Mouse (Mus musculus) limb, embryonic 11.5 days (tissue): ENCODE measurements around the gene Mapk1. TPM values are rescaled to one million over a fixed set of nuclear protein-coding genes. Genes with fewer than 3 reads are reported as not detected.

Experiments
- ATAC-seq: fragments of 200-750 bp; cut with Nextera tagmentation; 2 replicates; pipeline ENCODE4 v1.8.0; 2017; ENCODE audit warnings: low read depth; ENCODE audit not compliant: insufficient number of reproducible peaks, low FRiP score, low TSS enrichment
- DNase-seq: peaks from one replicate; pipeline ENCODE4 v3.0.0-alpha.2; 2015; ENCODE audit warnings: low spot score
- H3K27ac ChIP-seq: fragments of 300-500 bp; sonication (generic); replicated peaks from 2 replicates; pipeline ENCODE4 v1.5.1; 2014; ENCODE audit warnings: low read depth, mild to moderate bottlenecking, low read length
- H3K27me3 ChIP-seq: fragments of 300-500 bp; sonication (generic); 2 replicates; pipeline ENCODE4 v1.6.1; 2014; ENCODE audit warnings: mild to moderate bottlenecking, low read length, mixed read lengths; ENCODE audit not compliant: control insufficient read depth, insufficient read depth
- H3K36me3 ChIP-seq: fragments of 300-500 bp; sonication (generic); 2 replicates; pipeline ENCODE4 v1.6.1; 2014; ENCODE audit warnings: mild to moderate bottlenecking, low read length, moderate library complexity, mixed read lengths; ENCODE audit not compliant: control insufficient read depth, insufficient read depth
- H3K4me1 ChIP-seq: fragments of 300-500 bp; sonication (generic); 2 replicates; pipeline ENCODE4 v1.6.1; 2014; ENCODE audit warnings: low read length, mixed read lengths; ENCODE audit not compliant: control insufficient read depth, insufficient read depth
- H3K4me2 ChIP-seq: fragments of 300-500 bp; sonication (generic); 2 replicates; pipeline ENCODE4 v1.6.1; 2014; ENCODE audit warnings: low read depth, mild to moderate bottlenecking, moderate library complexity; ENCODE audit not compliant: severe bottlenecking
- H3K4me3 ChIP-seq: fragments of 300-500 bp; sonication (generic); 2 replicates; pipeline ENCODE4 v1.5.1; 2014; ENCODE audit warnings: low read depth, low read length
- H3K9ac ChIP-seq: fragments of 300-500 bp; sonication (generic); 2 replicates; pipeline ENCODE4 v1.6.1; 2014; ENCODE audit warnings: mild to moderate bottlenecking, low read length
- H3K9me3 ChIP-seq: fragments of 300-500 bp; sonication (generic); 2 replicates; pipeline ENCODE4 v1.6.1; 2016; ENCODE audit warnings: low read length; ENCODE audit not compliant: control insufficient read depth
- WGBS: fragments of 180-500 bp; shearing (Covaris S2); extraction: QIAGEN DNeasy Blood & Tissue Kit; methylation state at CpG from one replicate; pipeline ENCODE4 v1.1.7; 2014; 5-methylcytosine and 5-hydroxymethylcytosine counted together
- polyA plus RNA-seq: library from polyadenylated mRNA; unstranded; fragments of >200 nt; fragmentation: Nextera tagmentation; extraction: Ambion mirVana; gene quantifications from 2 replicates; pipeline ENCODE4 v1.2.1, GENCODE M21; 2014

Mapk1 gene
- polyA plus RNA-seq, 1 experiment from 2014 or later, result 172 TPM

DNA sequence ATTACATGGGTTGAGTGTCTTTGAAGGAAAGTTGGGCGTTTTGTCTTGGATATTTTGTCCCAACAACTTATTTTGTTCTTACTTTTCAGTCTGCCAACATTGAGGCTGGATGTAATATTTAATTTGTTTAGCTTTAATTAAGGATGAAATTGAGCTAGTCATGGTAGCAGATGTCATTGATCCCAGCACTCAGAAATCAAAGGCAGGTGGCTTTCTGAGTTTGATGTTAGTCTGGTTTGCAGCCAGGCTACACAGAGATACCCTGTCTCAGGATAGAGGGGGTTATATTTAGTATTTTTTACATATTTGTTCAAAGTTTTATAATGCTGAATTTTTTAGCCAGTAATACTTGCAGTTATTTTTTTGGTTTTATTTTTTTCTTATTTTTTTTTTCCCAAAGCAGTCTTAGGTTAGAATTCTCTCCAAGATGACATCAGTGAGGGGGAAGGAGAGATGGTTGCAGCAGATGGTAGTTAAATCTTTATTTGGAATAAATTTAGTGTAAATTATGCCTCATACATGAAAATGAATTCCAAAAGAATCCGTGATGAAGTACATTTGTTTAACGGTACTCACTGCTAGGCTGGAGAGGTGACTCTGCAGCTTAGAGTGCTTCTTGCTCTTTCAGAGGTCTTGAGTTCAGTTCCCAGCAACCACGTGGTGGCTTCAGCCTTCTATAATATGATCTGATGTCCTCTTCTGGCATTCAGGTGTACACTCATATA lies 47.0 kb downstream of the Mapk1 start:
- H3K4me2 ChIP-seq, result no peak overlapping the region
- H3K36me3 ChIP-seq, result no peaks in the 10 kb centered on the region; the same call in 1 of the 2 replicates
- ATAC-seq, result no peak
- H3K27ac ChIP-seq, result no peak overlapping the region
- DNase-seq, result no peak
- H3K9me3 ChIP-seq, result no peaks in the 10 kb centered on the region
- no peak overlapping the region for H3K9ac ChIP-seq
- no peak overlapping the region for H3K4me3 ChIP-seq
- no peaks in the 10 kb centered on the region for H3K27me3 ChIP-seq
- WGBS, result 89% methylated on average over 4 of the region's 4 CpGs
- no peaks in the 10 kb centered on the region for H3K4me1 ChIP-seq

GRCm38 (mm10) chr16:17033754-17034153 lies 50.6 kb downstream of the Mapk1 start:
- no peak for ATAC-seq
- no peaks in the 10 kb centered on the region for H3K4me1 ChIP-seq
- H3K9me3 ChIP-seq, result no peaks in the 10 kb centered on the region
- no peaks in the 10 kb centered on the region for H3K27me3 ChIP-seq
- H3K36me3 ChIP-seq, result peaks cover 5% of the 10 kb centered on the region; the same call in 1 of the 2 replicates
- H3K4me2 ChIP-seq, result no peak overlapping the region
- WGBS, result 97% methylated on average over 2 of the region's 2 CpGs
- DNase-seq, result no peak
- H3K27ac ChIP-seq, result no peak overlapping the region
- H3K9ac ChIP-seq, result no peak overlapping the region
- H3K4me3 ChIP-seq, result no peak overlapping the region

DNA sequence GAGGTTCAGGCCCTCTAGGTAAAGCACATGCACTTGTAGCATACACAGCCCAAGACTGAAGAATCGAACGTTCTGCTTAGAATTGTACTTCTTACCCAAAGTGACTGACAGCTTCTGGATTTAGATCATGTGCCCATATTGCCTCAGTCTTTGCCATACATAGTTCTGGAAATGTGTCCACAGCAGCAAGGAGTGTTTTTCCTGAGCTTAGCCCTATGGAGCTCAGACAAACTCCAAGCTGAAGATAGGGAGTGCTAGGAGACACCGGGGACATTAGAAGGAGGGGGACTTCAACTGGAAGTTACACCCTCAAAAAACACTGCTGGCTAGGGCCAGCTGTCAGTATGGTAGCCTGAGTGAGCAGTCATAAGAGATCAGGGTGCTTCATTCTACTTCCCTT lies 57.5 kb downstream of the Mapk1 start:
- no peak overlapping the region for H3K4me2 ChIP-seq
- no peaks in the 10 kb centered on the region for H3K27me3 ChIP-seq
- H3K4me3 ChIP-seq, result no peak overlapping the region
- no peak overlapping the region for H3K9ac ChIP-seq
- 95% methylated on average over 3 of the region's 3 CpGs for WGBS
- no peak for DNase-seq
- H3K9me3 ChIP-seq, result no peaks in the 10 kb centered on the region
- H3K4me1 ChIP-seq, result no peaks in the 10 kb centered on the region
- H3K27ac ChIP-seq, result no peak overlapping the region
- no peak for ATAC-seq
- peaks cover 21% of the 10 kb centered on the region for H3K36me3 ChIP-seq

DNA sequence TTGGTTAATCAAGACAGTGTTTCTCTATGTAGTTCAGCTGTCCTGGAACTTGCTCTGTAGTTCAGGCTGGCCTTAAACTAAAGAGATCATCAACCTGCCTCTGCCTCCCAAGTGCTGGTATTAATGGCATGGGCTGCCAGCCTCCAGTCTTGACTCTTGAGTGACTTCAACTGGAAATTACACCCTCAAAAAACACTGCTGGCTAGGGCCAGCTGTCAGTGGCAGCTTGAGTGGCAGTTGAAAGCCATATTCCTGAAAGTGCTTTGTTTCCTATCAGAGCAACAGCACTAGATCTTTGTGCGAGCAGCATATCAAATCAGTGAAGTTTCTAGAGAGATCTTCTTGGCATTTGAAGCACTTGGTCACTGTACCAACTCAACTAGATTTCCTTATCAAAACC lies 58.2 kb downstream of the Mapk1 start:
- Histone ChIP-seq H3K4me2 (no peak overlapping the region), H3K9ac (no peak overlapping the region), H3K27ac (no peak overlapping the region), H3K4me3 (no peak overlapping the region), H3K4me1 (no peaks in the 10 kb centered on the region), H3K9me3 (no peaks in the 10 kb centered on the region), H3K36me3 (peaks cover 18% of the 10 kb centered on the region), H3K27me3 (no peaks in the 10 kb centered on the region)
- no peak for DNase-seq
- WGBS, result 100% methylated on average over 1 of the region's 1 CpGs
- no peak for ATAC-seq

DNA sequence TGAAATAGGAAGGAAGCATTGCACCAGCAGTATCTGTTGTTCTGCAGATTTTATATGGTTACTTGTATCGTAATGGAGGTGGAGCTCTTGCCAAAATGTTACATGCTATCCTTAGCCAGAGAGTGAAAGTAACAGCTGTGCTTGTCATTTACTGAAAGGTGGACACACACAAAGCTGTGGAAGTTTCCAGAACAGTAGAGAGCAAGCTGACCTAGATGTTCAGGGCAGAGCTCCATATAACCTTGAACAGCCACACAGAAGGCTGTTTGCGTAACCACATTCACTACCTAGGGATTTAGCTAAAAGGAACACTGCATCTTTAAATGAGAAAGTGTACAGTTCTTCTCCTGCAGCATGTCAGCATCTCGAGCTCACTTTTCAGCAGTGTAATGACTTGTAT lies 61.1 kb downstream of the Mapk1 start:
- Histone ChIP-seq H3K4me2 (no peak overlapping the region), H3K4me1 (no peaks in the 10 kb centered on the region), H3K9ac (no peak overlapping the region), H3K27me3 (no peaks in the 10 kb centered on the region), H3K9me3 (no peaks in the 10 kb centered on the region), H3K27ac (no peak overlapping the region), H3K36me3 (peaks cover 18% of the 10 kb centered on the region), H3K4me3 (no peak overlapping the region)
- no peak for DNase-seq
- 89% methylated on average over 3 of the region's 3 CpGs for WGBS
- no peak for ATAC-seq

GRCm38 (mm10) chr16:17045287-17045686 lies 62.1 kb downstream of the Mapk1 start:
- no peak overlapping the region for H3K27ac ChIP-seq
- no peaks in the 10 kb centered on the region for H3K4me1 ChIP-seq
- DNase-seq (no peak), ATAC-seq (no peak)
- peaks cover 16% of the 10 kb centered on the region for H3K36me3 ChIP-seq
- H3K4me2 ChIP-seq, result no peak overlapping the region
- H3K27me3 ChIP-seq, result no peaks in the 10 kb centered on the region
- no peak overlapping the region for H3K9ac ChIP-seq
- WGBS, result 86% methylated on average over 3 of the region's 3 CpGs
- no peak overlapping the region for H3K4me3 ChIP-seq
- H3K9me3 ChIP-seq, result no peaks in the 10 kb centered on the region

DNA sequence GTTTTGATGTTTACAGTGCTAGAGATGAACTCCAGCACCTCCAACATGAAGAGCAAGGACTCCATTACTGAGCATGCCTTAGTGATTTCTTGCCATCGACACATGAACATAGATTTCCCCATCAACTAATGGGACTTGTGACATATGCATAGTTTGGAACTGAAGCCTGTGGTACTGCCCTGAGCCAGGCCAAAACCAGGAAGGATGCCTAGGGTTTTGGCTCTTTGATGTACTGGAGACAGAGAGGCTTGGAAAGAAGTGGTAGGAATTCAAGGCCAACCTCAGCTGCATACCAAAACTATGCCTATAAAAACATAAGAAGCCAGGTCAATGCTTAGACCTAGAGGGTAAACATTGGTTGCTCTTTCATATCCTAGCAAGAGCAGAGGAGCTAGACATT lies 66.7 kb downstream of the Mapk1 start:
- H3K27ac ChIP-seq, result no peak overlapping the region
- H3K27me3 ChIP-seq, result no peaks in the 10 kb centered on the region
- no peak overlapping the region for H3K9ac ChIP-seq
- H3K9me3 ChIP-seq, result no peaks in the 10 kb centered on the region
- no peak overlapping the region for H3K4me3 ChIP-seq
- no peak for DNase-seq
- 0 out of 2 replicates have a peak, but pooled peaks cover 2% of the 10 kb centered on the region for H3K36me3 ChIP-seq
- no peaks in the 10 kb centered on the region for H3K4me1 ChIP-seq
- no peak for ATAC-seq
- WGBS, result 100% methylated on average over 1 of the region's 1 CpGs
- H3K4me2 ChIP-seq, result no peak overlapping the region

DNA sequence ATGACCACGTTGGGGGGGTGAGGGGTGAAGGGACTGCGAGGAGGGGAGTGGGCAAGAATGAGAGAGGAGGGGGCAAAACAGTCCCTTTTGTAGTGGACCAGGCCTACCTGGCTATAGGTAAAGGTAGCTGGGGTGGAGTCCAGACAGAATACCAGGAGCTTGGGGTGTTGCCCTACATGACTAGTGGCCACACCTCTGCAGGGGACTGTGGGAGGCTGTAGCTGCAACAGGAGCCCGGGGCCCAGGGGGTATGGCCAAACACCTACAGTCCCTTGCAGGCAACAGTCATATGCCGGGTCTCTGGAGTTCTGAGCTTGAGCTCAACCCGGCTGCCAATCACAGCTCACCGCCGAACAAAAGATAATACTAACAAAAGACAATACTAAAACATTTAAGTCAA lies 68.9 kb downstream of the Mapk1 start:
- ATAC-seq (no peak), DNase-seq (no peak)
- H3K4me1 ChIP-seq, result no peaks in the 10 kb centered on the region
- H3K4me2 ChIP-seq, result no peak overlapping the region
- H3K27me3 ChIP-seq, result no peaks in the 10 kb centered on the region
- no peak overlapping the region for H3K4me3 ChIP-seq
- no peak overlapping the region for H3K27ac ChIP-seq
- WGBS, result 78% methylated on average over 7 of the region's 7 CpGs
- no peak overlapping the region for H3K9ac ChIP-seq
- H3K36me3 ChIP-seq, result 0 out of 2 replicates have a peak, but pooled peaks cover 2% of the 10 kb centered on the region
- no peaks in the 10 kb centered on the region for H3K9me3 ChIP-seq

- ATAC-seq, result no peak
- H3K4me1 ChIP-seq, result no peaks in the 10 kb centered on the region
- 0 out of 2 replicates have a peak, but pooled peaks cover 2% of the 10 kb centered on the region for H3K36me3 ChIP-seq
- H3K4me2 ChIP-seq, result no peak overlapping the region
- no peak overlapping the region for H3K27ac ChIP-seq
- no peak for DNase-seq
- no peak overlapping the region for H3K9ac ChIP-seq
- no peak overlapping the region for H3K4me3 ChIP-seq
- no peaks in the 10 kb centered on the region for H3K27me3 ChIP-seq
- WGBS, result 80% methylated on average over 3 of the region's 3 CpGs
- no peaks in the 10 kb centered on the region for H3K9me3 ChIP-seq
These were observed 70.7 kb downstream of the Mapk1 start for GRCm38 (mm10) chr16:17053903-17054302.
